Mouse (Mus musculus) liver, embryonic 16.5 days (tissue): ENCODE data around the gene Tnrc6c. TPM values are rescaled to one million over a fixed set of nuclear protein-coding genes. Genes with fewer than 3 reads are reported as not detected.

Experiments used
- ATAC-seq: fragments of 200-750 bp; cut with Nextera tagmentation; 2 replicates; pipeline ENCODE4 v1.8.0; 2017; ENCODE audit warnings: low read depth, mild to moderate bottlenecking, moderate number of reproducible peaks, moderate library complexity
- H3K27ac ChIP-seq: fragments of 300-500 bp; sonication (generic); 2 replicates; pipeline ENCODE4 v1.5.1; 2014; ENCODE audit warnings: mild to moderate bottlenecking, low read length
- H3K27me3 ChIP-seq: fragments of 300-500 bp; sonication (generic); 2 replicates; pipeline ENCODE4 v1.6.1; 2014; ENCODE audit warnings: low read depth, low read length, mixed read lengths; ENCODE audit not compliant: control insufficient read depth, insufficient read depth
- H3K36me3 ChIP-seq: fragments of 300-500 bp; sonication (generic); 2 replicates; pipeline ENCODE4 v1.6.1; 2014; ENCODE audit warnings: mild to moderate bottlenecking; ENCODE audit not compliant: control insufficient read depth, insufficient read depth
- H3K4me1 ChIP-seq: fragments of 300-500 bp; sonication (generic); 2 replicates; pipeline ENCODE4 v1.6.1; 2014; ENCODE audit warnings: low read depth, low read length, mixed read lengths; ENCODE audit not compliant: control insufficient read depth
- H3K4me2 ChIP-seq: fragments of 300-500 bp; sonication (generic); 2 replicates; pipeline ENCODE4 v1.6.1; 2014; ENCODE audit warnings: low read depth, low read length, mixed read lengths
- H3K4me3 ChIP-seq: fragments of 300-500 bp; sonication (generic); 2 replicates; pipeline ENCODE4 v1.5.1; 2014; ENCODE audit warnings: low read depth, mild to moderate bottlenecking, low read length
- H3K9ac ChIP-seq: fragments of 300-500 bp; sonication (generic); 2 replicates; pipeline ENCODE4 v1.6.1; 2014; ENCODE audit warnings: low read depth, low read length
- H3K9me3 ChIP-seq: fragments of 300-500 bp; sonication (generic); replicated peaks from 2 replicates; pipeline ENCODE4 v1.6.1; 2016; ENCODE audit warnings: low read length; ENCODE audit not compliant: control insufficient read depth
- WGBS: fragments of 180-500 bp; shearing (Covaris S2); extraction: QIAGEN DNeasy Blood & Tissue Kit; methylation state at CpG from one replicate; pipeline ENCODE4 v1.1.7; 2014; ENCODE audit not compliant: insufficient replicate concordance; 5-methylcytosine and 5-hydroxymethylcytosine counted together
- polyA plus RNA-seq: library from polyadenylated mRNA; unstranded; fragments of >200 nt; fragmentation: Nextera tagmentation; extraction: Ambion mirVana; gene quantifications from 2 replicates; pipeline ENCODE4 v1.2.1, GENCODE M21; 2015

The Tnrc6c gene
- polyA plus RNA-seq, 1 experiment from 2014 or later: 2.1 TPM

- Histone ChIP-seq H3K4me3 (no peak overlapping the region), H3K9ac (no peak overlapping the region), H3K4me2 (no peak overlapping the region), H3K27me3 (no peaks in the 10 kb centered on the region), H3K27ac (no peak overlapping the region), H3K9me3 (no peaks in the 10 kb centered on the region), H3K36me3 (peaks cover 79% of the 10 kb centered on the region), H3K4me1 (no peaks in the 10 kb centered on the region; the same call in none of the 2 replicates)
- WGBS: 82% methylated on average over 20 of the region's 20 CpGs
- no peak for ATAC-seq
Measured at GRCm38 (mm10) chr11:117768725-117769682, 114.9 kb downstream of the Tnrc6c start.

- Histone ChIP-seq H3K9me3 (no peaks in the 10 kb centered on the region), H3K4me3 (no peak overlapping the region), H3K36me3 (peaks cover 79% of the 10 kb centered on the region), H3K4me2 (no peak overlapping the region), H3K4me1 (no peaks in the 10 kb centered on the region; the same call in none of the 2 replicates), H3K27me3 (no peaks in the 10 kb centered on the region), H3K9ac (no peak overlapping the region), H3K27ac (no peak overlapping the region)
- WGBS: 96% methylated on average over 7 of the region's 7 CpGs
- no peak for ATAC-seq
Measured at GRCm38 (mm10) chr11:117769683-117770047, 115.6 kb downstream of the Tnrc6c start.

GRCm38 (mm10) chr11:117770407-117770806 is 116.3 kb downstream of the Tnrc6c start:
- H3K9me3 ChIP-seq: no peaks in the 10 kb centered on the region
- no peak overlapping the region for H3K4me2 ChIP-seq
- H3K4me1 ChIP-seq: no peaks in the 10 kb centered on the region; the same call in none of the 2 replicates
- H3K9ac ChIP-seq: no peak overlapping the region
- no peak overlapping the region for H3K4me3 ChIP-seq
- no peaks in the 10 kb centered on the region for H3K27me3 ChIP-seq
- no peak overlapping the region for H3K27ac ChIP-seq
- WGBS: 87% methylated on average over 10 of the region's 10 CpGs
- peaks cover 79% of the 10 kb centered on the region for H3K36me3 ChIP-seq
- no peak for ATAC-seq

GRCm38 (mm10) chr11:117772352-117772751 is 118.3 kb downstream of the Tnrc6c start:
- peaks cover 78% of the 10 kb centered on the region for H3K36me3 ChIP-seq
- no peak overlapping the region for H3K9ac ChIP-seq
- peaks cover 4% of the 10 kb centered on the region for H3K4me1 ChIP-seq
- H3K4me2 ChIP-seq: no peak overlapping the region
- no peaks in the 10 kb centered on the region for H3K27me3 ChIP-seq
- no peak overlapping the region for H3K27ac ChIP-seq
- no peaks in the 10 kb centered on the region for H3K9me3 ChIP-seq
- no peak overlapping the region for H3K4me3 ChIP-seq
- WGBS: 91% methylated on average over 7 of the region's 7 CpGs
- no peak for ATAC-seq

- Histone ChIP-seq H3K4me2 (no peak overlapping the region), H3K36me3 (peaks cover 77% of the 10 kb centered on the region), H3K4me1 (peaks cover 19% of the 10 kb centered on the region), H3K27ac (no peak overlapping the region), H3K27me3 (no peaks in the 10 kb centered on the region), H3K9ac (no peak overlapping the region), H3K9me3 (no peaks in the 10 kb centered on the region), H3K4me3 (no peak overlapping the region)
- ATAC-seq: no peak
- 91% methylated on average over 10 of the region's 10 CpGs for WGBS
Measured at GRCm38 (mm10) chr11:117774925-117775324, 120.8 kb downstream of the Tnrc6c start.

- Histone ChIP-seq H3K4me3 (no peak overlapping the region), H3K27me3 (no peaks in the 10 kb centered on the region), H3K4me1 (peaks cover 19% of the 10 kb centered on the region), H3K9ac (no peak overlapping the region), H3K4me2 (no peak overlapping the region), H3K27ac (peak overlapping the region; percentile 20; the same call in 1 of the 2 replicates), H3K36me3 (peaks cover 71% of the 10 kb centered on the region), H3K9me3 (no peaks in the 10 kb centered on the region)
- ATAC-seq: no peak
- 76% methylated on average over 13 of the region's 13 CpGs for WGBS
Measured at GRCm38 (mm10) chr11:117775540-117775939, 121.5 kb downstream of the Tnrc6c start.

- peaks cover 67% of the 10 kb centered on the region for H3K36me3 ChIP-seq
- no peak overlapping the region for H3K27ac ChIP-seq
- 91% methylated on average over 14 of the region's 14 CpGs for WGBS
- no peak overlapping the region for H3K4me2 ChIP-seq
- H3K4me3 ChIP-seq: no peak overlapping the region
- no peak for ATAC-seq
- H3K9ac ChIP-seq: no peak overlapping the region
- H3K4me1 ChIP-seq: peaks cover 22% of the 10 kb centered on the region
- no peaks in the 10 kb centered on the region for H3K9me3 ChIP-seq
- no peaks in the 10 kb centered on the region for H3K27me3 ChIP-seq
Measured at GRCm38 (mm10) chr11:117776085-117776792, 122.2 kb downstream of the Tnrc6c start.

- peaks cover 26% of the 10 kb centered on the region for H3K4me1 ChIP-seq
- H3K9ac ChIP-seq: no peak overlapping the region
- peak overlapping the region; percentile 59; the same call in 1 of the 2 replicates for H3K27ac ChIP-seq
- peaks cover 62% of the 10 kb centered on the region for H3K36me3 ChIP-seq
- H3K4me2 ChIP-seq: no peak overlapping the region; the same call in 1 of the 2 replicates
- WGBS: 67% methylated on average over 5 of the region's 5 CpGs
- H3K9me3 ChIP-seq: no peaks in the 10 kb centered on the region
- no peak for ATAC-seq
- no peak overlapping the region for H3K4me3 ChIP-seq
- no peaks in the 10 kb centered on the region for H3K27me3 ChIP-seq
Measured at GRCm38 (mm10) chr11:117777111-117777510, 123.0 kb downstream of the Tnrc6c start.
